Mouse (Mus musculus) neural tube, postnatal 0 days (tissue): Measurements from ENCODE around the gene Stam. TPM values are rescaled to one million over a fixed set of nuclear protein-coding genes. Genes with fewer than 3 reads are reported as not detected.

ENCODE experiments used
- polyA plus RNA-seq: library from polyadenylated mRNA; unstranded; fragments of >200 nt; fragmentation: Nextera tagmentation; extraction: Ambion mirVana; gene quantifications from 2 replicates; pipeline ENCODE4 v1.2.1, GENCODE M21; 2015

Gene Stam
- 90.3 and 97.4 TPM in 2 replicates for polyA plus RNA-seq

DNA sequence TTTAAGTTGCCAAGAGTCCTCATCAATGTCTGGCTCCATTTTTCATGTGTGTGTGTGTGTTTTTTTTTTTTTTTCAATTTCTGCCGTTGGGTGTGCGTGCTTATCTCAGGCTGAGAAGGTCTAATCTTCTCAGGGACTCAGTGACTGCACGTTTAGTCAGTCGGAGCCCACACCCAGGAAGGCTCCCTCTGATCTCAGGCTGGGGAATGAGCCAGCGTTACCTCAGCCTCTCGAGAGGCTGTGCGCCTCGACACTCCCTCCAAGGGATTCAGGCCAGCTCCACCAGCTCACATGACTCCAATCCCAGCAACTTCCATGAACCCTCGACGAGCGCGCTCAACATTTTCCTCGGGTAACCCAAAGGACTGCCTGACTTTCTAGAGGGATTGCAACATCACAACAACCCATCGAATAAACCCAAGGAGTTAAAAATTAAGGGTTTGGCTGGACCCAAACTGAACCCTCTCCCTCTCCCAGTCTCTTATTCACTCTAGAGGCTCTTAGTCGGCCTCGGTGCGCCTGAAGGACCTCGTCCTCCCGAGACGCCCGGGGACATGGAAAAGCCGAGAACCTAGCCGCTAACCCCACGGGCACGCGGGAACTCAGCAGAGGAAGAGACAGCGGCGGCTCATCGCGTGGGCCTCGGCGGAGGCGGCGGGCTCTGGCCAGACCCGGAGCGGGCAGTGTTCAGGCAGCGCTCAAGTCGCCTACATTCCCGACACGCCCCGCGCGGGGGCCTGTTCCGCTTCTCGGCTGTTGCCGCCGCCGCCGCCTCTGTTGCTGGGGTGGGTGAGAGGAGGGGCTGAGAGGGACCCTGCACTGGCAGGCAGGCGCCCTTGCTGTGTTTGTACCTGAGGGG lies at the start of gene Stam:
Stam (plus strand) TSS at position 737 of the 859 bp plus-strand sequence.

GRCm38 (mm10) chr2:14055566-14056331 lies 18.1 kb upstream of the Stam start, which contains the start of gene Hacd1:
Hacd1 (minus strand) TSS chr2:14056135.

GRCm38 (mm10) chr2:14174334-14174733 lies 100.4 kb downstream of the Stam start, which contains the start of gene Tmem236:
Tmem236 (plus strand) TSS chr2:14174523.

Other genes starting within 250 kb of the Stam start
- 104 and 112 TPM in 2 replicates for gene Hacd1, start 18.0 kb upstream of the Stam start, polyA plus RNA-seq
- 0.06 and 0.26 TPM in 2 replicates for gene Tmem236, start 100.4 kb downstream of the Stam start, polyA plus RNA-seq
- 4.6 and 5.2 TPM in 2 replicates for gene Mrc1, start 155.3 kb downstream of the Stam start, polyA plus RNA-seq